Mouse (Mus musculus) stomach, embryonic 14.5 days (tissue): ENCODE measurements around the gene Ntn1. TPM values are rescaled to one million over a fixed set of nuclear protein-coding genes. Genes with fewer than 3 reads are reported as not detected.
A peak's percentile ranks its signal among the peaks of the same experiment; 100 is the strongest.

ENCODE experiments used
- ATAC-seq: fragments of 200-750 bp; cut with Nextera tagmentation; 2 replicates; pipeline ENCODE4 v1.8.0; 2017; ENCODE audit warnings: low read depth, moderate TSS enrichment; ENCODE audit not compliant: insufficient number of reproducible peaks, insufficient read depth, low FRiP score
- H3K27ac ChIP-seq: fragments of 300-500 bp; sonication (generic); 2 replicates; pipeline ENCODE4 v1.5.1; 2014; ENCODE audit warnings: mild to moderate bottlenecking, low read length, moderate library complexity, mixed read lengths
- H3K27me3 ChIP-seq: fragments of 300-500 bp; sonication (generic); 2 replicates; pipeline ENCODE4 v1.6.1; 2014; ENCODE audit warnings: low read length, control low read depth, mixed read lengths; ENCODE audit not compliant: control insufficient read depth, insufficient read depth
- H3K36me3 ChIP-seq: fragments of 300-500 bp; sonication (generic); 2 replicates; pipeline ENCODE4 v1.6.1; 2014; ENCODE audit warnings: mild to moderate bottlenecking, control low read depth, low read length, moderate library complexity, mixed read lengths; ENCODE audit not compliant: control insufficient read depth, insufficient read depth
- H3K4me1 ChIP-seq: fragments of 300-500 bp; sonication (generic); 2 replicates; pipeline ENCODE4 v1.6.1; 2014; ENCODE audit warnings: low read length, control low read depth, mixed read lengths; ENCODE audit not compliant: control insufficient read depth, insufficient read depth
- H3K4me2 ChIP-seq: fragments of 300-500 bp; sonication (generic); replicated peaks from 2 replicates; pipeline ENCODE4 v1.6.1; 2014; ENCODE audit warnings: low read depth, low read length, control low read depth
- H3K4me3 ChIP-seq: fragments of 300-500 bp; sonication (generic); 2 replicates; pipeline ENCODE4 v1.5.1; 2014; ENCODE audit warnings: low read depth, low read length, control low read depth
- H3K9ac ChIP-seq: fragments of 300-500 bp; sonication (generic); replicated peaks from 2 replicates; pipeline ENCODE4 v1.6.1; 2014; ENCODE audit warnings: low read depth, mild to moderate bottlenecking, control low read depth, low read length, moderate library complexity, mixed read lengths
- H3K9me3 ChIP-seq: fragments of 300-500 bp; sonication (generic); 2 replicates; pipeline ENCODE4 v1.6.1; 2016; ENCODE audit warnings: low read depth, low read length, control low read depth; ENCODE audit not compliant: control insufficient read depth
- WGBS: fragments of 180-500 bp; shearing (Covaris S2); extraction: QIAGEN DNeasy Blood & Tissue Kit; methylation state at CpG from one replicate; pipeline ENCODE4 v1.1.7; 2014; 5-methylcytosine and 5-hydroxymethylcytosine counted together
- polyA plus RNA-seq: library from polyadenylated mRNA; unstranded; fragments of >200 nt; fragmentation: Nextera tagmentation; extraction: Ambion mirVana; gene quantifications from 2 replicates; pipeline ENCODE4 v1.2.1, GENCODE M21; 2014

The Ntn1 gene
- polyA plus RNA-seq, 1 experiment from 2014 or later = 8.7 TPM

DNA sequence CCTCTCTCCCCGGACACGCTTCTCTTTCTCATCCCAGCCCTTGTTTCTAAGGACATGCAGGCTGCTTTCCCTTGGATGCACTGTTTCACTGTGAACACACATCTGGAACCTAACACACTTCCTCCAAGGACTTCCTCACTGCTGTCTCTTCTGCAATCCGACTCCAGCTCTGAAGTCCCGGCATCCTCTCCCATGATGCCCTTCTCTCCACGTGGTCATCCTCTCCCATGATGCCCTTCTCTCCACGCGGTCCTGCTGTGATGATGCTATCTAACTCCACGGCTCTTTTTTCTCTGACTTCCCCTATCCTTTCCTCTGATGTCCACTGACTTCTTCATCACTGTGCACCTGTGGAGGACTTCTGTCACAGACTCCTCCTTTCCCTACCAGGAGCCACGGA, 39.5 kb upstream of the Ntn1 start:
- WGBS = 76% methylated on average over 9 of the region's 9 CpGs
- no peaks in the 10 kb centered on the region for H3K4me1 ChIP-seq
- no peaks in the 10 kb centered on the region for H3K36me3 ChIP-seq
- H3K27ac ChIP-seq = no peak overlapping the region
- no peak overlapping the region for H3K4me3 ChIP-seq
- no peak for ATAC-seq
- H3K9me3 ChIP-seq = no peaks in the 10 kb centered on the region
- H3K9ac ChIP-seq = no peak overlapping the region
- no peak overlapping the region for H3K4me2 ChIP-seq
- H3K27me3 ChIP-seq = no peaks in the 10 kb centered on the region

DNA sequence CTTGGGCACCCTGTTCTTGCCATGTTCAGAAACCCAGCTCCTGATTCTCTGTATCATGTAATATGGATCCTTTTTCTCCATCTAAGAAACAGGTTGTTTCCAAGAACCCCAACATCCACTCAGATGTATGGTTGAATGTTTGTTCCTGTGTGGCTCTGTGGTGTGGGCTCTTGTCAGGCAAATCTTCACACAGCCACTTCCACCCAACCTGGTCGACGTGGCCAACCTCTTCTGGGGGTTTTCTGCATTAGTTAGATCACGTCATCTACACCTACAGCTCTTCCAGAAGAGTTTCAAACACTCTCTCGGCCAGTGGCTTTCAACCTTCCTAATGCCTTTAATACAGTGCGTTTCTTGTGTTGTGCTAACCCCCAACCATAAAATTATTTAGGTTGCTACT, 35.8 kb upstream of the Ntn1 start:
- ATAC-seq = no peak
- no peak overlapping the region for H3K9ac ChIP-seq
- H3K4me1 ChIP-seq = no peaks in the 10 kb centered on the region
- H3K27me3 ChIP-seq = no peaks in the 10 kb centered on the region
- no peak overlapping the region for H3K4me3 ChIP-seq
- no peak overlapping the region for H3K4me2 ChIP-seq
- no peaks in the 10 kb centered on the region for H3K36me3 ChIP-seq
- H3K9me3 ChIP-seq = no peaks in the 10 kb centered on the region
- H3K27ac ChIP-seq = no peak overlapping the region
- WGBS = 81% methylated on average over 5 of the region's 5 CpGs

- WGBS = 89% methylated on average over 4 of the region's 4 CpGs
- ATAC-seq = no peak
- H3K36me3 ChIP-seq = no peaks in the 10 kb centered on the region
Measured at GRCm38 (mm10) chr11:68435601-68436000, 35.0 kb upstream of the Ntn1 start.

GRCm38 (mm10) chr11:68434697-68435096, 34.1 kb upstream of the Ntn1 start:
- Histone ChIP-seq H3K36me3 (no peaks in the 10 kb centered on the region), H3K4me3 (no peak overlapping the region), H3K4me1 (no peaks in the 10 kb centered on the region), H3K9me3 (no peaks in the 10 kb centered on the region), H3K27me3 (no peaks in the 10 kb centered on the region), H3K4me2 (no peak overlapping the region), H3K9ac (no peak overlapping the region), H3K27ac (no peak overlapping the region)
- ATAC-seq = no peak
- 80% methylated on average over 2 of the region's 2 CpGs for WGBS

More at GRCm38 (mm10) chr11:68435601-68436000, 35.0 kb upstream of the Ntn1 start:
- no peaks in the 10 kb centered on the region for H3K27me3 ChIP-seq
- H3K4me2 ChIP-seq = no peak overlapping the region
- H3K4me1 ChIP-seq = no peaks in the 10 kb centered on the region
- H3K4me3 ChIP-seq = no peak overlapping the region
- H3K9me3 ChIP-seq = no peaks in the 10 kb centered on the region
- no peak overlapping the region for H3K9ac ChIP-seq
- no peak overlapping the region for H3K27ac ChIP-seq

- H3K36me3 ChIP-seq = no peaks in the 10 kb centered on the region
- ATAC-seq = no peak
- no peak overlapping the region for H3K9ac ChIP-seq
- H3K27ac ChIP-seq = no peak overlapping the region
- no peaks in the 10 kb centered on the region for H3K4me1 ChIP-seq
- H3K9me3 ChIP-seq = no peaks in the 10 kb centered on the region
- 85% methylated on average over 5 of the region's 5 CpGs for WGBS
- H3K27me3 ChIP-seq = no peaks in the 10 kb centered on the region
- H3K4me2 ChIP-seq = no peak overlapping the region
- no peak overlapping the region for H3K4me3 ChIP-seq
Measured at GRCm38 (mm10) chr11:68433534-68433933, 32.9 kb upstream of the Ntn1 start.

DNA sequence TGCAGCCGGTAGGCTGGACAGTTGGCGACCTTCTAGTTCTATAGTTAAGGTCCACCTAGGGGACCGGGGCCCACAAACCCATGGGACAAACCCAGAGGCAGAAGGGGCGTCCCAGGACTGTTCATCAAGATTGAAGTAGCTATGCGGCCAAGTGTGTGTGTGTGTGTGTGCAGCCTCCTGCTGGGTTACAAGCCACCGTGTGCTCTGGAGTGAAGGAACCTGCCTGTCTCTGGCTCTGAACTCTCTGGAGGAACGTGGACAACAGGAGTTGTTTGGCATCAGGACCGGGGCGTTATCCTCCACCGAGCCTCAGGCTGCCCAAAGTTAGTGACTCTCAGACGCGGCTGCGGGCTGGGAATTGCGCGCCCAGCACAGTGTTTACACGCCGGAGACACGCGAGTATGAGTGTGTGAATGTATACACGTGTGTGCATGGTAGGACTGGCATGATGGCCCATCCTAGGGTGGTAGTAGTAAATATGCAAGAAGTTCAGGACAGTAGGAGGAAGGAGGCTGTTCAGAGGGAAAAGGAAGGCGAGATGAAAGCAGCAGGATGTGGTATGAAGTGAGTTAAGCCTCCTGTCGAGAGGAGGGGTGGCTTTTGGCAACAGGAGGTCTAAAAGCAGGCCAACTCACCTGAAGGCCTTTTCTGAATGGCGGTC, 31.9 kb upstream of the Ntn1 start:
- Histone ChIP-seq H3K9me3 (no peaks in the 10 kb centered on the region), H3K4me1 (no peaks in the 10 kb centered on the region), H3K9ac (no peak overlapping the region; the same call in 1 of the 2 replicates), H3K4me3 (peak overlapping the region; percentile 36), H3K27ac (no peak overlapping the region), H3K4me2 (peak overlapping the region; percentile 53), H3K27me3 (no peaks in the 10 kb centered on the region), H3K36me3 (no peaks in the 10 kb centered on the region)
- no peak for ATAC-seq
- WGBS = 26% methylated on average over 23 of the region's 23 CpGs

DNA sequence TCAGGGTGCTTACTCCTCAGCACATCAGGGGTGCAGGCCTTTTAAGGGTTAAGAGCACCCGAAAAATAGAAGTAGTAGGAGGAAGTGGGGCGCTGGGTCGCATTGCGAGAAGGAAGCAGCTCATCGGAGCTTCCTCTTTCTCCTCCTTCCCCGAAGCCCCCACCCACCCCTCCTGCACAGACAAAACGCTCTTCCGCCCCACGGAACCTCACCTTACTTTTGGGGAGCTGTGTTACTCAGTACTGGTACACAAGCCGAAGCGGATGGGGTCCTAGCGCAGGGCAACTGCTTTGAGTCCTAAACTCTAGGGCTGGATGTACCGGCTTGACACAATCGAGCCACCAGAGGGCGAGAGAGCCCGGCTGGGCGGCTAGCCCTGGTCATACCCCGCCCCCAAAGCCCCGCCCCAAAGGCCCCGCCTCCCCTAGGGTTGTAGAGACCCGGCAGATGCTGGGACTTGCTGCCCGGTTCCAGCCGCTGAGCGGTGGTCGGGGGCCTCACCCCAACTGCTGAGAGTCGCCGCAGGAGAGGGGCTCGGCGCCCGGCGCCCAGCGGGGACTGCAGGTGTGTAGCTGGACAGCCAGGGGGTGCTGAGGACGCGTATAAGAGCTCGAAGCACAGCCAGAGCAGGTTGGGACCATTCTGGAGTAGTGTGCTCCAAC, 31.2 kb upstream of the Ntn1 start, which contains the start of gene Pik3r5:
TSS of gene Pik3r5 (plus strand) at position 423 of the 662 bp plus-strand sequence.
- WGBS = 5% methylated on average over 35 of the region's 35 CpGs
- Histone ChIP-seq H3K4me1 (no peaks in the 10 kb centered on the region), H3K4me3 (peak within 1 kb of the TSS; percentile 36), H3K9ac (no peak within 1 kb of the TSS; the same call in 1 of the 2 replicates), H3K36me3 (no peaks in the 10 kb centered on the region), H3K4me2 (peak within 1 kb of the TSS; percentile 53), H3K27ac (no peak within 1 kb of the TSS), H3K27me3 (no peaks in the 10 kb centered on the region), H3K9me3 (no peaks in the 10 kb centered on the region)
- ATAC-seq = peak; percentile 84

DNA sequence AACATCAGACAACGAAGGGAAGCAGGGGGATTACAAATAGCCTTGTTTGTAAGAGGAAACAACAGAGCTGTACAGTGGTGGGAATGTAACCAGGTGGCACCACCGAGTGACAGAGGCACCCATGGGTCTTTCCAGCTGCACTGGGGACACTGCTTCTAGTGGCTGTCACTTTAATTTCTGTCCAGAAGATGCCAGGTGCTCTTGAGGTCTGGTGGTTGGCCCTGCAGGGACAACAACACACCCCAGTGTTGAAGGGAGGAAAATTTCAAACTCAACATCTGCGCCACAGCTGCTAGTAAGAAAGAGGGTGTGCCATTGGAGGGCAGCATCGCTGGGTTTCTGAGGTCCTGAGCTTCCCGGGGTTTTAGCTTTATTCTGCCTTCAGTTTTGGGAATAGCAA, 30.0 kb upstream of the Ntn1 start:
- Histone ChIP-seq H3K27me3 (no peaks in the 10 kb centered on the region), H3K4me1 (no peaks in the 10 kb centered on the region), H3K9me3 (no peaks in the 10 kb centered on the region), H3K9ac (no peak overlapping the region), H3K4me2 (no peak overlapping the region), H3K27ac (no peak overlapping the region), H3K36me3 (no peaks in the 10 kb centered on the region), H3K4me3 (no peak overlapping the region)
- no peak for ATAC-seq
- 69% methylated on average over 5 of the region's 5 CpGs for WGBS
